Mouse (Mus musculus) activated CD4-positive, CD25-positive, alpha-beta regulatory T cell (primary cell): ENCODE measurements around the gene Atp6v1g2. TPM values are rescaled to one million over a fixed set of nuclear protein-coding genes. Genes with fewer than 3 reads are reported as not detected.

Experiments
- polyA plus RNA-seq, 2 experiments: library from polyadenylated mRNA; unstranded; fragments of 100-300 nt; shearing (Covaris generic); gene quantifications; one replicate each; pipeline ENCODE4 v1.2.1; 2017

Atp6v1g2 gene
- 1 to 10 TPM; 4.2 to 9.7 TPM for polyA plus RNA-seq

GRCm38 (mm10) chr17:35233114-35233980 lies at the start of gene Atp6v1g2:
Atp6v1g2 (plus strand) TSS chr17:35233660.

GRCm38 (mm10) chr17:35187959-35188610 lies 45.4 kb upstream of the Atp6v1g2 start, which contains the start of gene Lst1:
Lst1 (minus strand) TSS chr17:35188439.

GRCm38 (mm10) chr17:35193881-35194843 lies 39.3 kb upstream of the Atp6v1g2 start, which contains the start of gene Ltb:
Ltb (plus strand) TSS chr17:35194439.

GRCm38 (mm10) chr17:35201787-35202186 lies 31.7 kb upstream of the Atp6v1g2 start, which contains the start of gene Tnf:
Tnf (minus strand) TSS chr17:35202007.

GRCm38 (mm10) chr17:35204494-35205379 lies 28.7 kb upstream of the Atp6v1g2 start, which contains the start of gene Lta:
Lta (minus strand) TSS chr17:35205351.

GRCm38 (mm10) chr17:35220156-35220952 lies 13.1 kb upstream of the Atp6v1g2 start, which contains the start of gene Gm16181:
Gm16181 (plus strand) TSS chr17:35220834.

GRCm38 (mm10) chr17:35235614-35236389 lies 2.3 kb downstream of the Atp6v1g2 start, which contains the start of gene Nfkbil1:
Nfkbil1 (minus strand) TSS chr17:35235792.

GRCm38 (mm10) chr17:35241305-35242014 lies 8.0 kb downstream of the Atp6v1g2 start, which contains the start of gene Ddx39b:
Ddx39b (plus strand) TSS chr17:35241746.

GRCm38 (mm10) chr17:35262664-35263522 lies 29.4 kb downstream of the Atp6v1g2 start, which contains the start of gene H2-D1:
H2-D1 (plus strand) TSS chr17:35262730.

Other genes starting within 250 kb of the Atp6v1g2 start
- 100 to 1,000 TPM; 126 to 153 TPM for gene Vars, start 232.7 kb upstream of the Atp6v1g2 start, polyA plus RNA-seq
- under 1 TPM in 1 of 2 experiments, not detected in 1; 0.52 TPM for gene Vwa7, start 217.1 kb upstream of the Atp6v1g2 start, polyA plus RNA-seq
- under 1 TPM; 0.36 to 0.48 TPM for gene Sapcd1, start 205.6 kb upstream of the Atp6v1g2 start, polyA plus RNA-seq
- gene Msh5, start 186.9 kb upstream of the Atp6v1g2 start, polyA plus RNA-seq = 1 to 10 TPM in 1 of 2 experiments, under 1 TPM in 1; 0.87 to 2.6 TPM
- 100 to 1,000 TPM; 647 to 661 TPM for gene Clic1, start 183.7 kb upstream of the Atp6v1g2 start, polyA plus RNA-seq
- gene Ddah2, start 174.6 kb upstream of the Atp6v1g2 start, polyA plus RNA-seq = 1 to 10 TPM in 1 of 2 experiments, under 1 TPM in 1; 0.83 to 2.7 TPM
- gene Ly6g6c, start 168.3 kb upstream of the Atp6v1g2 start, polyA plus RNA-seq = not detected
- gene Mpig6b, start 167.5 kb upstream of the Atp6v1g2 start, polyA plus RNA-seq = not detected
- gene Ly6g6e, start 156.8 kb upstream of the Atp6v1g2 start, polyA plus RNA-seq = under 1 TPM in 1 of 2 experiments, not detected in 1; 0.15 TPM
- gene Ly6g6d, start 155.6 kb upstream of the Atp6v1g2 start, polyA plus RNA-seq = not detected
- gene Ly6g6f, start 148.1 kb upstream of the Atp6v1g2 start, polyA plus RNA-seq = under 1 TPM in 1 of 2 experiments, not detected in 1; 0.26 TPM
- 10 to 100 TPM; 59.7 to 60.5 TPM for gene Abhd16a, start 144.4 kb upstream of the Atp6v1g2 start, polyA plus RNA-seq
- under 1 TPM in 1 of 2 experiments, not detected in 1; 0.36 TPM for gene Ly6g5c, start 125.4 kb upstream of the Atp6v1g2 start, polyA plus RNA-seq
- 1 to 10 TPM; 3.4 to 9.5 TPM for gene Ly6g5b, start 118.2 kb upstream of the Atp6v1g2 start, polyA plus RNA-seq
- 10 to 100 TPM; 53.8 to 59.4 TPM for gene Gpank1, start 112.2 kb upstream of the Atp6v1g2 start, polyA plus RNA-seq
- 100 to 1,000 TPM; 351 to 388 TPM for gene Csnk2b, start 111.6 kb upstream of the Atp6v1g2 start, polyA plus RNA-seq
- 1 to 10 TPM in 1 of 2 experiments, under 1 TPM in 1; 0.88 to 2.4 TPM for gene D17H6S53E, start 107.3 kb upstream of the Atp6v1g2 start, polyA plus RNA-seq
- gene Apom, start 101.6 kb upstream of the Atp6v1g2 start, polyA plus RNA-seq = under 1 TPM; 0.28 to 0.37 TPM
- 10 to 100 TPM; 61.6 to 63.2 TPM for gene Bag6, start 98.5 kb upstream of the Atp6v1g2 start, polyA plus RNA-seq
- 10 to 100 TPM; 33.4 to 33.5 TPM for gene Prrc2a, start 68.8 kb upstream of the Atp6v1g2 start, polyA plus RNA-seq
- 10 to 100 TPM in 1 of 2 experiments, 1 to 10 TPM in 1; 5.5 to 18.3 TPM for gene Aif1, start 57.6 kb upstream of the Atp6v1g2 start, polyA plus RNA-seq
- gene Lst1, start 45.2 kb upstream of the Atp6v1g2 start, polyA plus RNA-seq = 10 to 100 TPM in 1 of 2 experiments, 1 to 10 TPM in 1; 8.9 to 14.6 TPM
- gene Ltb, start 39.2 kb upstream of the Atp6v1g2 start, polyA plus RNA-seq = 1,000 to 10,000 TPM; 1,461 to 1,672 TPM
- 10 to 100 TPM; 27.9 to 30.5 TPM for gene Tnf, start 31.7 kb upstream of the Atp6v1g2 start, polyA plus RNA-seq
- 100 to 1,000 TPM in 1 of 2 experiments, 10 to 100 TPM in 1; 94.1 to 110 TPM for gene Lta, start 28.3 kb upstream of the Atp6v1g2 start, polyA plus RNA-seq
- 1 to 10 TPM in 1 of 2 experiments, not detected in 1; 1.2 TPM for gene Gm16181, start 12.8 kb upstream of the Atp6v1g2 start, polyA plus RNA-seq
- gene Nfkbil1, start 2.1 kb downstream of the Atp6v1g2 start, polyA plus RNA-seq = 10 to 100 TPM; 20.6 to 22.5 TPM
- gene Ddx39b, start 8.1 kb downstream of the Atp6v1g2 start, polyA plus RNA-seq = 100 to 1,000 TPM; 227 to 243 TPM
- gene H2-D1, start 29.1 kb downstream of the Atp6v1g2 start, polyA plus RNA-seq = 1,000 to 10,000 TPM; 4,556 to 6,565 TPM
- under 1 TPM in 1 of 2 experiments, not detected in 1; 0.64 TPM for gene H2-Q1, start 86.7 kb downstream of the Atp6v1g2 start, polyA plus RNA-seq
- gene H2-Q2, start 108.6 kb downstream of the Atp6v1g2 start, polyA plus RNA-seq = 10 to 100 TPM; 10.9 to 18.5 TPM
- gene H2-Q4, start 146.0 kb downstream of the Atp6v1g2 start, polyA plus RNA-seq = 10 to 100 TPM; 45.4 to 61.9 TPM
- gene H2-Q6, start 191.2 kb downstream of the Atp6v1g2 start, polyA plus RNA-seq = 100 to 1,000 TPM; 448 to 693 TPM
- 1,000 to 10,000 TPM; 1,586 to 2,503 TPM for gene H2-Q7, start 205.5 kb downstream of the Atp6v1g2 start, polyA plus RNA-seq
- 10 to 100 TPM; 13.2 to 21.8 TPM for gene H2-Q10, start 236.4 kb downstream of the Atp6v1g2 start, polyA plus RNA-seq